Mouse (Mus musculus) kidney, postnatal 25 days (tissue): Measurements from ENCODE around the gene Gm10912.
"Not testable (repeated sequence)": the region's sequence is repeated elsewhere in the genome, so short reads cannot be mapped to it uniquely, and the experiment has no call there.

Source experiments
- DNase-seq, 2 experiments: peaks; one replicate each; pipeline ENCODE4 v3.0.0; 2021; ENCODE audit warnings: mixed read lengths in 2 of 2

The Gm10912 gene

DNA sequence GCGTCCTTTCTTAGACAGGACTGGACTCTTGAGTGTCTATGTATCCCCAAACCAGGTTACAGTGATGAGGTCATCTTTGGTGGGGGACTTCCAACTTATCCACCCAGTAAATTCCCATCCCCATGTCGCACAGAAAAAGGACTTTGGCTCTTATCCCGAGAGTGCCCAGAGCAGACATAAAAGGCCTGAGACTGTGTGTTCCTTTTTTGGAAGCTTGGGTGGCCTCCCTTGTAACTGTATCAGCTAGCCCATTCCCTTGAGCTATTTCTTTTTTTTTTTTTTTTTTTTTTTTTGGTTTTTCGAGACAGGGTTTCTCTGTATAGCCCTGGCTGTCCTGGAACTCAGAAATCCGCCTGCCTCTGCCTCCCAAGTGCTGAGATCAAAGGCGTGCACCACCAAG lies at the start of gene Gm10912:
Gene Gm10912, plus strand, starts transcription at position 301 of the 400 bp plus-strand sequence.
- not testable (repeated sequence) for DNase-seq

GRCm38 (mm10) chr2:104023096-104023495 lies 42.5 kb upstream of the Gm10912 start:
- DNase-seq, result no peak

GRCm38 (mm10) chr2:104024656-104025055 lies 41.0 kb upstream of the Gm10912 start:
- DNase-seq, result no peak

- peak; percentile 86 to 94 for DNase-seq
These were observed 38.0 kb upstream of the Gm10912 start, which contains the start of gene Fbxo3 for GRCm38 (mm10) chr2:104027458-104028138. Gene Fbxo3, plus strand, starts transcription at chr2:104027721.

DNA sequence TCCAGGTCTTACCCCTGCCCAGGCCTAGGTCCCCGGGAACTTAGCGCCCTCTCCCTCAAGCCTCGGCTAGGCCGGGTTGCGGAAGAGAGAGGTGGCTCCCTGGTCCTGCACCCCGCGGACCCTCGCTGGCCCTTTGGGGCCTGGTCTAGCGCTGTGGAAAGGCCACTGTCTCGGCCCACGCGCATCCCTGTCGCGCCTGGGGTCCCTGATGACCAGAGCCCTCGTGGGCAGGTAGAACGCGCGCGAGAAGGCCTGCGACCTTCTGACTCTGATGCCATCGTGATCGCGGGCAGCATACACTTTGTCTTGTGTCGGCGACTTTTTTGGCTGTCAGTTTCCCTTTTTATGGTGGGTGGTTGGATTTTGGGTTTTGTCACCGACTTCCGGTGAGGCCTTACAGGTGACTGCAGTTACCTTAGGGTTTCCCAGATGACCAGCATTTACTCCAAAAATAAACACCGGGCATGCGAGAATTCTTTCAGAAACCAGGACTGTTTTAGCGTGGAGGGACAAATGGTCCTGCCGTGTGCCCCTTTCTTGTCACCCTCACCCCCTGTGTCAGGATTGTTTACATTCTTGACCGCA lies 37.4 kb upstream of the Gm10912 start, which contains the start of gene 4931422A03Rik:
Gene 4931422A03Rik, minus strand, starts transcription at position 223 of the 585 bp plus-strand sequence.
- peak in 1 of 2 experiments; percentile 26 for DNase-seq

DNA sequence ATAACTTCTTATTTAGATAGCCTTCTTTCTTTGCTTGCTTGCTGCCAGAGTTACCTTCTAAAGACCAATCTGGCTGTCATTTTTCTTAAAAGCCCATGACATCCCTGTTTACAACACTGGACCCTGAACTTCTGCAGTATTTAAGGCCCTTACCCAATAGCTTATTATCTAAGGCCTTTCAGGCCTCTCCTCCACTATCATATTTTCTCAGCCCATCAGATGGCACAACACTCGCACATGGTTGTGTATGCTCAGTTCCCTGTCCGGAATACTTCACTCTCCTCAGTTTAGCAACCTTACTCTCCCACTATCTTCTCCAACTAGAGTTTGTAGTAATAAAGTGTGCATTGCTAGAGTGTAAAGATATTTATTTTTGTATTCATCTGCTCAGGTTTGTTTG lies 36.6 kb upstream of the Gm10912 start:
- no peak for DNase-seq

DNA sequence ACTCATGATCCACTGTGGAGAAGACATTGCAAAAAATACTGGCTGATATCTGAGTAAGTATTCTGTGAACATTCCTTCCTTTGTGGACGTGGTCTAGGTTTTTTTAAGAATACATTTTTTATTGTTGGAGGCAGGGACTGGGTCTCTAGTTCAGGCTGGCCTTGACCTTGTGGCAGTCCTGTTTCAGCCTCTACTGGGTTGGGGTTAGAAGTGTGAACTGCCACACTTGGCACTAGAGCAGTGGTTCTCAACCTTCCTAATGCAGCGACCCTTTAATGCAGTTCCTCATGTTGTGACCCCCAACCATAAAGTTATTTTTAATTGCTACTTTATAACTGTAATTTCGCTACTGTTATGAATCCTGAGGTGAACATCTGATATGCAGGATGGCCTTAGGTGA lies 35.2 kb upstream of the Gm10912 start:
- no peak for DNase-seq

- DNase-seq, result peak in 1 of 2 experiments; percentile 37
These were observed 33.6 kb upstream of the Gm10912 start for GRCm38 (mm10) chr2:104032056-104032455.

DNA sequence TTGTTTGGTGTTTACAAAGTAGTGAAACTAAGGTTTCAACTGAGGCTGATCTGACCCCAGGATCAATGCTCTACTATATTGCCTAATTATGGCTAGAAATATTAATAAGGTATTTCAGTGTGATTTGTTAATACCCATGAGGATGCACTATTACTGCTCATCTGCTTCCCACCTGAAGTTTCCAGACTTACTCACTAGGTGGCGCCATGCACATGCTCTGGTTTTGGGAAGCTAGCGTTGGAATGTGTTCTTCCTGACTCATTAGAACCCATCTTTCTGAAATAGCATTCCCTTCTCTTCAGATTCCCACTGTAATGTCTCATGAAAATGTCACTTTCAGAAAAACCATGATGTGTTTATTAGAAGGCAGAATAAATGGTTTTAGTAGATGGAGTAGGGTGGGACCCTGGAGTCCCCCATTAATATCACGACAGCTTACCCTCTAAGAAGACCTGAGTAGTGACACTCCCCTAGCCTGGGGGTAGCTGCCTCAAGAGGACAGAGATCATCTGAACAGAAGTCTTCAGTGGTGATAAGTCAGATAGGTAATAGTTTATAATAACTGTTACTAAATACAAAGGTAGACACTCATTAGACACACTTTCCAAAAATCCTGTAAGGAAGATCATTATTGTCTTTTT lies 30.7 kb upstream of the Gm10912 start:
- DNase-seq, result peak; percentile 49 to 71

GRCm38 (mm10) chr2:104035595-104035994 lies 30.0 kb upstream of the Gm10912 start:
- DNase-seq, result no peak

DNA sequence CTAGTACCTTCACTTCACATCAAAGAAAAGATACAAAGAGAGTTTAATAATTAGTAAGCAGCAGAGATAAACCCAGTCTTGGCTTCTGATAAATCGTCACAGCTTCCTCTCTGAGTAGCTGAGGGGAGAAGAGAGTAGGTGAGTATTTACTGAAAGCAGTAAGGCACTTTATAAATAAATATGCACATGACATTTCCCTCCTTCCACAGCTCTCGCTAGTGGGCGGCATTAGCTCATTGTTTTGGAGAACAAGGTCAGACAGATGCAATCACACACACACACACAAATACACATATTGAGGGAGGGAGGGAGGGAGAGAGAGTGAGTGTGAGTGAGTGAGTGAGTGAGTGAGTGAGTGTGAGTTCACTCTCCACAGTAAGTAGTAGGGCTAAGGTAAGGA lies 29.3 kb upstream of the Gm10912 start:
- DNase-seq, result no peak

- DNase-seq, result no peak
These were observed 27.4 kb upstream of the Gm10912 start for GRCm38 (mm10) chr2:104038236-104038635.

GRCm38 (mm10) chr2:104041632-104042031 lies 24.0 kb upstream of the Gm10912 start:
- DNase-seq, result no peak

DNA sequence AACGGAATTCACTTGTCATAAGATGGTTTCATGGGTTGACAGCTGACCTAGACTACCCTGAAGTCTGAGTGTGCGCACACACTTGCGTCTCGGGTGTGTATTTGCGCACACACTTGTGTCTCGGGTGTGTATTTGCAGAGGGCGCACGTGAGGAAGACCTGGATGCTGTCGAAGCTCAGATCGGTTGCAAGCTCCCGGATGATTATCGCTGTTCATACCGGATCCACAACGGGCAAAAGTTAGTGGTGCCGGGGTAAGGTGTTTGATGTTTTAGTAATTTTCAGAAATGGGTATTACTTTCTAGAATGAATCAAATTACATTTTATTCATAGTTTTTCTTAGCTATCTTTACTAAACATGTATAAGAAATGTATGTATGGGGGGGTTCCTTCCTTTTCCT lies 22.9 kb upstream of the Gm10912 start:
- no peak for DNase-seq

DNA sequence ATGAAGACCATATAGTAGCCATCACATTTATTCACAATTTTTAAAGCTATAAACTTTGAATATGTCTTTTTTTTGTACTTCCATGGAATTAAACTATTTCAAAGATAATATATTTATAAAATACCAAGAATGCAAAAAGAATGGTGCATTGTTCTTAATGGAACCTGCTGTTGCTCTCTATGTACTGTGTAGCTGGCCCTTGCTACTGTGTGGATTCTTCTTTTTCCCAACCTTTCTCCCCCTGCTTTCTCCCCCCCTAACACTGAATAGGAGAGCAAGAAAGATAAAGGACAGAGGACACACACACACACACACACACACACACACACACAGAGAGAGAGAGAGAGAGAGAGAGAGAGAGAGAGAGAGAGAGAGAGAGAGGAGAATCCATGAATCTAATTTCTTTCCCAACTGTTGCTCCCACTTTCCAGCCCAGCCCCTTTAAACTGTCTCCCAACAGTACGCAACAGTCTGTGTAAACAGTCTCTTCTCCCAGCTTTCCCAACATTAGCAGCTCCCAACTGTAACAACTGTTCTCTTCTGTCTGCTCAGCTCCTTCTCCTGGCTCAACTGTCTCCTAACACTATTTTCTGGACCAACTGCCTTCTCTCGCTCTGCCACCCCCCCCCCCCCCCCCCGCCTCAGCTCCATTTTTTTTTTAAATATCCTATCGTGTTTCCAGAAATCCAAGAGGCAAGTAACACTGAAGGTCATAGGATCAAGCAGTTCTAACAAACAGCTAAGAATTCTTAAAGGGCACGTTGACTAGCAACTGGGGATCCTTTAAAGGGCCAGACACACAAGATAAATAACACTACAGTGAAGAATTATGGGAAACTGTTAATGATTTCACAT lies 21.8 kb upstream of the Gm10912 start:
- DNase-seq, result no peak

- DNase-seq, result peak; percentile 43 to 68
These were observed 21.0 kb upstream of the Gm10912 start for GRCm38 (mm10) chr2:104044479-104045080.

GRCm38 (mm10) chr2:104058381-104058780 lies 7.2 kb upstream of the Gm10912 start:
- no peak for DNase-seq

DNA sequence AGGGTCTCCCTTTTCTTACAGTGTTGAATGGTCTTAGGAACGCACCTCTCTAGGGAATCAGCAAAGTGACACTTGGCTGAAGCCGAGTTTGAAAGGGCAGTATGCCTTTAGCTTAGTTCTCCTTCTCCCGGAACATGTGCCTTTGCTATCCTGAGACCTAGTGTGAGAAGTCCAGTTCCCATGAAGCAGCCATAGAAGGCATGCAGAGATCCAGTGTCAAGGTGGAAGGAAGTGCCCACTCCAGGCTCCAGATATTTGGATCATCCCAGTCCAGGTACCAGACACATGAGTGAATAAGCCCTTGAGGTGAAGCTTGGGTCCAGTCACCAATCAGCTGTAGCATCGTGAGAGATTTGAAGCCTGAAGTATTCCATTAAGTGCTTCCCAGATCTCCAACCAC lies 6.7 kb upstream of the Gm10912 start:
- DNase-seq, result no peak

GRCm38 (mm10) chr2:104059786-104060185 lies 5.8 kb upstream of the Gm10912 start:
- DNase-seq, result no peak

- no peak for DNase-seq
These were observed 4.6 kb upstream of the Gm10912 start for GRCm38 (mm10) chr2:104060996-104061395.

GRCm38 (mm10) chr2:104062665-104063064 lies 3.0 kb upstream of the Gm10912 start:
- no peak for DNase-seq

- no peak for DNase-seq
These were observed 1.5 kb upstream of the Gm10912 start for GRCm38 (mm10) chr2:104064152-104064551.

GRCm38 (mm10) chr2:104068450-104068849 lies 2.8 kb downstream of the Gm10912 start, which contains the start of gene Gm10799:
Gene Gm10799, minus strand, starts transcription at chr2:104068550.
- DNase-seq, result not testable (repeated sequence)
